Mouse (Mus musculus) T-helper 17 cell (primary cell): ENCODE measurements around the gene Polr2i.
"Not testable (repeated sequence)": the region's sequence is repeated elsewhere in the genome, so short reads cannot be mapped to it uniquely, and the experiment has no call there.

ENCODE experiments used
- in situ Hi-C, 2 experiments: fragments of 300-600 bp; cut with MboI, MseI; formaldehyde crosslinking; loops; 1 replicate in 1 of 2; 2 replicates in 1 of 2; pipeline ENCODE4 v1.15.1; 2025; ENCODE audit warnings: high pct_unique_total_duplicates in 2 of 2

The Polr2i gene

GRCm38 (mm10) chr7:30204380-30204779 is 27.4 kb upstream of the Polr2i start:
- in situ Hi-C loops, result no loop called here

- in situ Hi-C loops, result no loop called here
These were observed 26.4 kb upstream of the Polr2i start for GRCm38 (mm10) chr7:30205383-30205782.

GRCm38 (mm10) chr7:30206364-30206763 is 25.4 kb upstream of the Polr2i start:
- in situ Hi-C loops, result not testable (repeated sequence)

- in situ Hi-C loops, result loop anchor here (5.0 kb wide), 1 partner anchor 39 kb away; no protein-coding TSS in a partner anchor
These were observed 20.7 kb upstream of the Polr2i start for GRCm38 (mm10) chr7:30211025-30211424.

GRCm38 (mm10) chr7:30213881-30214280 is 17.9 kb upstream of the Polr2i start:
- in situ Hi-C loops, result loop anchor here (5.0 kb wide), 1 partner anchor 42 kb away; no protein-coding TSS in a partner anchor

GRCm38 (mm10) chr7:30215875-30216274 is 15.9 kb upstream of the Polr2i start:
- in situ Hi-C loops, result no loop called here

- in situ Hi-C loops, result no loop called here
These were observed 15.0 kb upstream of the Polr2i start for GRCm38 (mm10) chr7:30216723-30217151.

- in situ Hi-C loops, result no loop called here
These were observed 14.5 kb upstream of the Polr2i start for GRCm38 (mm10) chr7:30217277-30217676.

GRCm38 (mm10) chr7:30219293-30220007 is 12.3 kb upstream of the Polr2i start:
- in situ Hi-C loops, result no loop called here

GRCm38 (mm10) chr7:30220008-30220356 is 11.8 kb upstream of the Polr2i start:
- in situ Hi-C loops, result no loop called here

GRCm38 (mm10) chr7:30221433-30221832 is 10.3 kb upstream of the Polr2i start:
- in situ Hi-C loops, result no loop called here

GRCm38 (mm10) chr7:30222205-30222604 is 9.5 kb upstream of the Polr2i start:
- in situ Hi-C loops, result no loop called here

- in situ Hi-C loops, result no loop called here
These were observed 7.5 kb upstream of the Polr2i start for GRCm38 (mm10) chr7:30224206-30224605.

GRCm38 (mm10) chr7:30231328-30231668 is 450 bp upstream of the Polr2i start:
- in situ Hi-C loops, result no loop called here

GRCm38 (mm10) chr7:30232631-30233148 is 942 bp downstream of the Polr2i start:
- in situ Hi-C loops, result no loop called here

- in situ Hi-C loops, result no loop called here
These were observed 1.6 kb downstream of the Polr2i start for GRCm38 (mm10) chr7:30233387-30233786.

- in situ Hi-C loops, result no loop called here
These were observed 2.6 kb downstream of the Polr2i start for GRCm38 (mm10) chr7:30234276-30234858.

- in situ Hi-C loops, result loop anchor here in 1 of 2 experiments (5.0 kb wide), 1 partner anchor 42 kb away; no protein-coding TSS in a partner anchor
These were observed 3.3 kb downstream of the Polr2i start for GRCm38 (mm10) chr7:30235091-30235490.

GRCm38 (mm10) chr7:30235625-30236024 is 3.9 kb downstream of the Polr2i start, which contains the start of gene Ovol3:
Gene Ovol3, minus strand, starts transcription at chr7:30235725.
- in situ Hi-C loops, result loop anchor here in 1 of 2 experiments (5.0 kb wide), 1 partner anchor 42 kb away; no protein-coding TSS in a partner anchor

GRCm38 (mm10) chr7:30237374-30237773 is 5.6 kb downstream of the Polr2i start:
- in situ Hi-C loops, result loop anchor here in 1 of 2 experiments (5.0 kb wide), 1 partner anchor 40 kb away; no protein-coding TSS in a partner anchor

GRCm38 (mm10) chr7:30251956-30252954 is 20.5 kb downstream of the Polr2i start:
- in situ Hi-C loops, result no loop called here
